Mouse (Mus musculus) ES-CJ7 (cell line): ENCODE results near the gene Maml3.

ENCODE experiments used
- DNase-seq: peaks from one replicate; pipeline ENCODE4 v3.0.0; 2011; ENCODE audit warnings: low read depth, low spot score

Maml3 gene

DNA sequence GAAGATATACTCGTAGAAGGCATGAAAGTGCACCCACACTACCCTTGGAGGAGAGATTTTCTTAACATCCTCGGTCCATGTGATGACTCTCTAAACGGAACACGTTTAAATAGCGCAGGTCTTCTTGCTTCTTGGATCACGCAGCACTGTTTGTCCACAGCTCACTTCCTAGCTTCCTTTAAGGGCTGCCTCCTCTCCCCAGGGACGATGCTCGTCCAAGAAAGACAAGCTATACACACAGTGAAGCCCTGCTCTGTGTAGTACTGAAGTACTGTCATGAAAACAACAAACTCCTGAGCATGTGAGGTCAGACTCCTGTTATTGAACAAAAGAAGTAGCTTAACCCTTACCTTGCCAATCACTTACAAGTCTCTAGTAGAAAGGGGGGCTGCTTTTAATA, 192.7 kb downstream of the Maml3 start:
- no peak for DNase-seq

DNA sequence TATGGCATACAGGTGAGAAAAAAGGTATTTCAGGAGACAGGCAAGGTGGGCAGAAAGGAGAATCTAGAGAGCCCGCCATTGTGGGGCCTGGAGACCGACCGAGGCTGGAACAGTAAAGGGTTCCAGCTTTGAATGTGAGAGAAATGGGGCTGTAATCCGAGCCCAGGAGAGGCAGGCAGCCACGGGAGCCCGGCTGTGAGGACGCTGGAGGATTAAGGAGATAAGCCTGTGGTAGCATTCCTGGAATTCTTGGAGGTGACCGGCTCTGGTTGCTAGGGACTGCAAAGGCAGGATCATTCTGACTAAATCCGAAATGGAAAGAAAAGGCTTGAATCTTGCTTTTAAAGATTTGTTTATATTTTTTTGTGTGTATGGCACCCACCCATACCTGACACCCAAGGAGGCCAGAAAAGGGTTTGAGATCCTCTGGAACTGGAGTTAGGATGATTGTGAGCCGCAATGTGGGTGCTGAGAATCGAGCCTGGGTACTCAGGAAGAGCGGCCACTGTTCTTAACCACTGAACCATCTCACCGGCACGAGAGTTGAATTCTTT, 196.4 kb downstream of the Maml3 start:
- DNase-seq: peak; percentile 56

DNA sequence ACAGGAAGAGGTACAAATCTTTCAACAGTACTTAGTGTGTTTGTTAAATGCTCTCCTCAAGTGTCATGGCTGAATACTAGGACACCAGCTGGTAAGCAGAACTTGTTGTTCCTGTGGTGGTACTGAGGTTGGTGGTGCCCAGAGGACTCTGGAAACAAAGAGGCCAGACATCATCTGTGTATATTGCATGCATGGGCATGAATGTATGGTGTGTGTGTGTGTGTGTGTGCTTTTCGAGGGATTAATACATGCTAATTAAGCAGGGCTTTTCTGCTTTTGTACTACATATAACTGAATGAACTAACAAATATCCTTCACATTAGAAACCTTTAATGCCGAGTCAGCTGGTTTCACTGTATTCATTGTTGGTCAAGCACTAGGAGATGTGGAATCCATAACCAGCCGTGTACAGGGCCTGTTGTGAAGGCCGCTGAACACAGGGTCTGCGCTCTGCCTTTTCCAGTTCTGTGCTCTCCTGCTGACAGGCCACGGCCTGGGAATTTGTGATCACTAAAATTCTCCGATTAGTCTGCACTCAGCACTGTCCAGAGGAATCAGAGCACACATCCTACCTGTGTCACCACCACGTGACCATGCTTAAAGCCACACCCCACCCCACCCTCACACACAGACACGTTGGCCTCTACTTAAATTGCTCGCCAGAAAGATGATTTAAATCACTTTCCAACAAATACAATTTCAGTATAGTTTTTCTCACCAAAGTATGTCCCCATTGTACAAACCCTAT, 197.6 kb downstream of the Maml3 start:
- DNase-seq: no peak

DNA sequence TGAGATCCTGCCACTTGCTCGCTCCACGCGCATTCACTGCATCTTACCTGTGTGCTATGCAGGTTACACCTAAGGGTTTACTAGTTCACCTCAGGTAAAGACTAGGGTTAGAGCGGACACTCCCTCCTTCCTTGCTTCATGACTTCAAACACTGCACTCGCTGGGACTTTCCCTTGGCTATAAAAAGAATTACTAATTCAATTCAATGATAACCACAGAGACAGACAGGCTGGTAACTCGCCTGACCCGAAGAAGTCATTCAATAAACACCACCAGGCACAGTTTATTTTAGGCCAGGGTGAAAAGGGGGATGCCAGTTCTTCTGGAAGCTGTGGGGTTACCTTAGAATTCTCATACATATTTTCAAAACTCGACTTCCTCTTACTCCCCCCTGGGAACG, 199.0 kb downstream of the Maml3 start:
- DNase-seq: no peak

DNA sequence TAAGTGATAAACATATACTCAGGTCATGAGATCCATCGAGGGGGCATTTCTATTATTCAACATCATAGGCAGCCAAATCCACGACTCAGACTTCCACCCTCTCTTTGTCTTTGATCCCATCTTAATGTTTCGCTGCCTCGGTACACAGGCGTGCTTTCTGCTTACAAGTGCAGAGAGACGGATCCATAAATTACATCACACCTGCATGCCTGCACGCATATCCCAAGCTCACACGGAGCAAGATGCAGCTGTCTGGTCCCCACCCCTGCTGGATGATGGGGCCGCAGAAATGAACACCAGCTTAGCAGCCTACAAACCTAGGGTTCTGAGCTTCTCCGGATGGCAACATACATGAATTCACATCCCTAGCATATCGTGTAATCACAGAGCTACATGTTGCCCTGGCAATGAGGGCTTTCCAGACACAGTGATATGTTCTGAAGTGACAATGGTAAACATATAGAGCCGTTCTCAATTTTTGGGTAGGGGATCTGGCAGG, 200.5 kb downstream of the Maml3 start:
- DNase-seq: no peak

DNA sequence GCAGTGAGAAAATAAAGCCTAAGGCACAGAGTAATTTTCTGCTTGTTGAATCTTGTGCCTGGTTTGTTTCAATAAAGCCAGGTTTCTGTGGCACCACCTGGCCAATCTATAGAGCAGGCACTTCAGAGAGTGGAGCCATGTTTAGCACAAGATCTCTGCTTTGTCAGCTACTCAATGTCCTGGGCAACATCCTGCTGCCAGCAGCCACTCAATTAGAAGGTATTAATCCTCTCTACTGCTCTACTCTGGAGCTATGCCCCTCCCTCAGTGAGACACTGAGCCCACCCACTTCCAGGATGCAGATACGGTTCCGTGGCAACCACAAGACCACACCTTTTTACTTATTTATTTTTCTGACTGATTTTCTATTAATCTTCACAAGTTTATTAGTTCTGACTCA, 203.7 kb downstream of the Maml3 start:
- no peak for DNase-seq

DNA sequence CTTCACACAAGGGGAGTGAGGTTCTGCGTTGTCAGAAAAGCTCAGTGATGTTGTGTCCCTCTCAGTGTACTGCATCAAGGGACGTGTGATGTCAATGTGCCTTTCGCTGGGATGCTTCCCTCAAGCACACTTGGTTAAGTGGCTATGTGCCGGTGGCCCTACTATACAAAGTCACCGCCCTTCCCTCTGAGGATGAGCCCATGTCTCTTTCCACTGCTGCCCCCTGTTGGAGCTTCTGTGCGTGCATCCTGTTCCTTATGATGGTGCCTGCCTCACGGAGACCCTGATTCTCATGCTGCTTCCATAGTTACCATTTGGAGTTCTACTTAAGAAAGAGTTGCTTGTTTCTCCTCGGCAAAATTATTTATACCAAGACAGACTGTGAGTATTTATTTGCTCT, 210.4 kb downstream of the Maml3 start:
- peak; percentile 32 for DNase-seq

DNA sequence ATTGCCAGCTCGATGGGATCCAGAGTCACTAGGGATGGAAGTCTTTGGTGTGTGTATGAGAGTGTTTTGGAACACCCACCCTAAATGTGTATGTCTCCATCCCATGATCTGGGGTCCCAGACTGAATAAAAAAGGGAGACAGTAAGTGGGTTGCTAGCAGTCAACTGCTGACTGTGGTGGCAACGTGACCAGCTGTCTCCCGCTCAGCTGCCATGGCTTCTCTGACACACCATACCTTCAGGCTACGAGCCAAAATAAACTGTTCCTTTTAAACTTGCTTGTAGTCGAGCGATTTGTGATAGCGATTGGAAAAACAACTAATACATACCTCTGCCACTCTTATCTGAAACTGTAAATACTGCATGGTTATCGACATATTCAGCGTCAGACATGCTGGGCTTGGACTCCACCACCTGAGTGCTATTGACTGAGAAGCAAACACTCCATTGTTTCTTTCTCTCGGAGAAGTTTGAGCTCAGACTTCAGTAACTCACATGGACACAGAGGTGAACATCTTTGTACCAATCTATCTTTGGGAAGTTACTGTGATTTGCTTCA, 213.2 kb downstream of the Maml3 start:
- DNase-seq: no peak

DNA sequence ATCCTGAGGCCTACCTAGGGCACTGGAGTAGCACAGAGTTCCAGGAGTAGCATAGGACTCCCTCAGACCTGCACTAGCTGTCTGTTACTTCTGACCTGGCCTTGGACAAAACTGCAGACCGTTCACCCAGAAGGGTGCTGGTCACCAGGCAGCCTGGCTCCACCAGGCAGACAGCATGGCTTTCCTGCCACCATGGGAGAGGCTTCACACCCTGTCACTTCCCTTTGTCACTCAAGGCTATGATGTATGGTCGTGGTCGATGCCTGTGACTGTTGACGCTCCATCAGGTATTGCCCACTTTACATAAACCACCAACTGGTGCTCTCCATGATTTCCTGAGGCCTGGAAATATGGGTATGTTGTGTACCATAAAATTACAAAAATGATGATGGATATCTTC, 214.7 kb downstream of the Maml3 start:
- no peak for DNase-seq

DNA sequence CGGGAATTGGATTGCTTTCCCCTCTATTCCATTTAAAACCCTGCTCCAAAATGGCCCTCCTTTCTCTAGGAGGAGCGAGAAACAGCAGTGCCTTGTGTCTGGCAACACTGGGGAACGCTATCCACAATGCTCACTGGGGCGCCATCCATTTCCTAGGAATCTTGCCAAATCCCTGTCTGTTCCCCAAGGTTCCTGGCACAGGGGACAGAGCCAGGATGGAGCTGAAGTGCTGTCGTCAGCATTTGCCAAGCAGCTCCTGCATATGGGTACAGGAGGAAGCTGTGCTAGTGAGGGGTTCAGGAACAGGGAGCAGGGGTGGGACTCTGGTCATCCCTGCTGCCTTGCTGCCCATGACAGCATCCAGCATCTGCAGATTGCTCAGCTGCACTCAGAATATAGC, 215.1 kb downstream of the Maml3 start:
- no peak for DNase-seq

DNA sequence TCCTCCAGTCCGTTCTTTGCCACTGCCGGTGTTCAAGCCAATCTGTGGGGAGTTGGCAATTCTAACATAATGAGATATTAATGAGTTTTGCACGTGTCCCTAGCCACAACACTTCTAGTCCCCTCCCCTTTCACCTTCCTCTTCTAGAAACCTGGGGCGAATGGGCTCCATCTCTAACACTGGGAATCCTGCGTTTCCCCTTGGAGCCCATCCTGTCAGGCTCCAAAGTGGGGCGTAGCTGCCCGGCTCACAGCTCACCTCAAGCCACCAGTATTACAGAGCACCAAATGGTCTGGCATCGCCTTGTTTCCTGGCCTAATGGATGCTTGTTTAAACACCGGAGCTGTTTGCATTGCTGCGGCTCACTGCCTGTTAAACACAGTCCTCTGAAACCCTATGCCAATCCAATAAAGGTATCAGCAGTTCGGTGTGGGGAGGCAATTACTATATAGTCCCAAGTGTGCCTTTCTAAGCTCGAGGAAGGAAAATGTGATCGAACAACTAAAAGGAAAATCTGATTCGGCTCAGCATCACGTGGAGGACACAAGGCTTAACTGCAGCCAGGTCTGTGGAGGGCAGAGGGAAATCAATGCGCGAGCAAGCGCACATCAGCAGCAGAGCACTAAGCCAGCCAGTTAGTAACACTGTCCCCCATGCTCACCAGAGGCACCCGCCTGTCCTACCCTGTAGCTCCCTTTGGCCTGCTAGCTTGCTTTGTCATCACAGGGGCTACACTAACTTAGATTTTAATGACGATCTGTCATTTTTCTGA, 216.0 kb downstream of the Maml3 start:
- DNase-seq: no peak

DNA sequence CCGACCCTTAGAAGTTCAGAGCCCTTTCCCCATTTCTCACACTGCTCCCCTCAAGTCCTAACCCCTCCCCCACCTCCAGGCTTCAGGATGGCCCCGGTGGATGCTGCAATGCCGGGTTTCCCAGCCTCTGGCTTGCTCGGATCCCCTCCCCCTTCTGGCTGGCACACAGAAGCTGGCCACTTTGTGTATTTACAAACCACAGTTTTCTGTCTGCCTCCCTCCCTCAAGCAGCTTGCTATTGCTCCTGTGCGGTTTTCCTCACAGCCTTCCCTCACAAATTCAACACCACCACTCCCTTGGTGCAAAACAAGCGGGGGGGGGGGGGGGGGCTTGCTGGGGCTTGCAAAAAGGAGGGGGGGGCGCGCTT, 216.6 kb downstream of the Maml3 start:
- DNase-seq: peak; percentile 7

DNA sequence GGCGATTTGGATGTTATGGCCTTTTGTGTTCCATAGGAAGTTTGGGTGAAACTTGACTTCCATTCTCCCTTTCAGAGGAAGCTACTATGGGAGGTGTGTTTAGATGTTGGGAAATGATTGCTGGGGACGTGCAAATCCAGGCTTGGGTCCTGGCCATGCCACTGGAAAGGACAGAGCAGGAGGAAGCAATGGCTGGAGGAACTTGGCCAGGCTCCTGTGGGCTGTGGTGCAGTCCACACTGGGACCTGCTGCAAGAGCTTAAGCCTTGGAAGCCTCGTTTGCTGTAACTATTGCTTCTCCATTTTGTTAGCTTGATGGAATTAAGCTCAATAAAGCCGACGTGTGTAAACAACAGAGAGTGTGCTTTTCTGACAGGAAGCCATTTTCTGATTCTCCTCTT, 219.0 kb downstream of the Maml3 start:
- DNase-seq: no peak

DNA sequence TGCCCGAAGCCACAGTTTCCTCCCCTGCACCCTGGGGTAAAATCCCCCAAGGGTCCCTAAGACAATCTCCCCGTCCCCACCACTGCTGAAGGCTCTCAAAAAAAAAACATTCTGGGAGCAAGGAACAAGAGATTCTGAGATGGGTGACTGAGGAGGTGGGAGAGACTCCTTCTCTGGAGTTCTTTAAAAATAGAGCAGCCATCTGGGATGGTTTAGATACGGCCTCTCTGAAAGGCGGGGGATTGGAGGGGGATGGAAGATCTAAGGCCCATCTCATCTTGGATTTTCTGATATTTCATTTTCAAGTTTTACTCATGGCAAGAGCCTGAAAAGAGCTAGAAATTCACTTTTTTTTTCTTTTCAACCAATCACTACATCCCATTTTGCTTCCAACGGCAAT, 219.4 kb downstream of the Maml3 start:
- no peak for DNase-seq

DNA sequence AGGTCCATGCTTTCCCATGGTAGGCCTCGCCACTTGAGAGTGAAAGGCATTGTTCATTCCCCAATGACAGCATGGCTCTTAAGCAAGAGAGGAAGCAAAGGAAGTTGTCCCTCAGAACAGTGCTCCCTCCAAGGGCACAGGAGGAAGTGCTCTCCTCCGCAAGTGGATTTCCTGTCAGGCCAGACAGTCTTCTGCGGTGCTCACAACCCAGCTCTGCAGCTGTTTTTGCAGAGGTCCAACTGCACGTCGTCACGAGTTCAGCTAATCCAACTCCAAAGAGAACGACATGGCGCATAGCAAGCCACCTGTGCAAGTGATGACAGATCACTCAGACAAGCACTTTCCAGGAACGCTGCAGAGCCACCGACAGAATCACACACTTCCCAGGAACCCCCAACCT, 222.9 kb downstream of the Maml3 start:
- no peak for DNase-seq

DNA sequence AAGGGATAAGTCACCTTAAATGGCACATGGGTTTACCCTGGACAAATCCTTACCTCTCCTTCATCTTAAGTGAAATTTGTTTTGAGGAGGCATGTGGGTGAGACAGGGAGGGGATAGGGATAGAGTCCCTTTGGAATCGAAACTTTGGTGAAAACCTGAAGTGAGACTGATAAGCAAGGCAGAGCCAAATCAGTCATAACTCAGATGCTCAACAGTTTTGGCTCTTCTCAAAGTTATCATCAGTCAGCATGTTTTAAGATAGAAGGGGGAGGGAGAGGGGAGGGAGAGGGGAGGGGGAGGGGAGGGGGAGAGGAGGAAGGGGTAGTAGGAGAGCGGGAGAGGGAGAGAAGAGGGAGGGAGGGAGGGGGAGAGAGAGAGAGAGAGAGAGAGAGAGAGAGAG, 223.5 kb downstream of the Maml3 start:
- no peak for DNase-seq

DNA sequence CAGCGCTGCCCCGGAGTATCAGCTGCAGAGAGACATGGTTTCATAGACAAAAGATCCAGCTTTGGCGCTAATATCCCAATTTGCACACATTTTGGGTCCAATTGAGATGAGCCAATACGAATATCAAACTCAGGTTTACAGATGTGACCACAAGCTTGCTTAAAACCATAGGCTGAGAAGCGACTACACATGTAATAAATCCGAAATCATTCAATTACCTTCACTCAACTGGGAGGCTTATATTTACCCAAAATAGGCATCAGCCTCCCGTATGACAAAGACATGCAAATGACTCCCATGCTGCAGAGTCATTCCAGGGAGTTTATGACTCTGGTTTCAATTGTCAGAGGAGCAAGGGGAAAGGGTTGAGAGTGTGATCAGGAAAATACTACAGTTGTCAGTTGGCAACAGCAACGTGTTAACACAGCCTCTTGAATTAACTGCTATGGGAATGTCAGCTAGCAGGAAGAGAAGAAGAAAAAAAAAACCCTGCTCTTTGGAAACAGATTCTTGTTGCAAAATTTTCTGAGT, 224.3 kb downstream of the Maml3 start:
- DNase-seq: no peak

DNA sequence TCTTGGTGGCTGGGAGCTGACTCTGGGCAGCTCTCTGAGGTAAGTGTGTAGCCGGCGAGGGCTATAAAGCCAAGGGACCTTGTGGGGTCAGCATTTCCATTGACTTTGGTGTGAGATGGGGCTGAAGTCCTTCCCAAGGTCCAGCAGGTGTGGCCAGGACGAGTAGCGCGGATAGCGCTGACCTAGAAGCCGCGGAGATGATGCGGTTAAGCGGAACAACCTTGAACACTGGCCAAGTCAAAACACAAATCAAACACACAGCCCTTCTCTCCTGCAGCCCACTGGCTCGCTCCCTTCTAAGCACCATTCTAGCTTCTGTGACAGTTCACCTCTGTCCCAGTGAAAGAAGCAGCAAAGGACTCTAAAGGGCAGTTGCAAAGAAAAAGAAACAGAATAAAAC, 225.7 kb downstream of the Maml3 start:
- no peak for DNase-seq

DNA sequence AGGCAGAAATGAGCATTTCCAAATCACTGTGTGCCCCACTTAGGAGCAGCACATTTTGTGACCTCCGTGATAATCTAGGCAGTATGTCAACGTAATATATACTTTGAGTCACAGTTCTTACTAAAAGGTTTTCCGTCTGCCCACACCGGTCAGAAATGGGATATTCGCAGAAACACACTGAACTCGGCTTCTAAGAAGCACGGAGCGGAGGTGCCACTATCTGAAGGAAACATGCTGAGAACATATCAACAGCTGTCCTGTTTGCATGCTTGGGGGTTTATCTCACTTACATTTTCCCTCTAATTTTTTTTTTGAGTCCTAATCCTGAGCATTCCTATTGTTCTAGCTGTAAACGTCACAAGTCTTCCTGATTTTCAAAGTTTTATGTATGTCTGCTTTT, 226.3 kb downstream of the Maml3 start:
- no peak for DNase-seq

DNA sequence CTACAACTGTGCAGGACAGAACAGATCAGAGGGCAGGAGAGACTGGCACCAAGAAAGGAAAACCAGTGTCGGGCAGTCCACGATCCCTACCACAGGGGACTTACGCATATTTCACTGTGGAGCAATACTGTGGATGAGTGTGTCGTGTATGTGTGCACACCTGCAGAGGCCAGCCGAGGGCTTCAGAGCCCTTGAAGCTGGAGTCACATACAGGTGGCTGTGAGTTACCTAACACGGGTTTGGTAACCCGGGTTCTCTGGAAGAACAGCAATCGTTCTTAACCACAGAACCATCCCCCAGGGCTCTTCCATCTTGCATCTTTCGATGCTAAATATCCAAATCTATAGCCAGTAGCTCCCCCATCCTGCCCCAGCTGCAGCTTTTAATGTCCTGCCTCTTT, 228.1 kb downstream of the Maml3 start:
- no peak for DNase-seq

DNA sequence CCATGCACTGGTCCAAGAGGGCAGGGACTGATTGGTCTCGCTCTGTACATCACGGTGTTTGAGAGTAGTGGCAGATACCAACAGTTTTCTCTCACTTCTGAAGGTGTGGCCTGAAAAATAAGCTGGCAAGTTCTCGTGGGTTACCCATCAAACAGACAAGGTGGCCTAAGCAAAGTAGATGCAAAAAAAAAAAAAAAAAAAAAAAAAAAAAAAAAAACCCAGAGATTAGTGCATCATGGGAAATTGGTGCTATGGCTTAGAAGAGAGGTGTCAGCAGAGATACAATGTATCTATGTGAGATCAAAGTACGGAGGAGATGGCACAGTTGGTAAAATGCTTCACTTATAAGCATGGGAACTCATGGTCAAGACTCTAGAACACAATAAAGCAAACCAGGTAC, 229.2 kb downstream of the Maml3 start:
- DNase-seq: no peak

DNA sequence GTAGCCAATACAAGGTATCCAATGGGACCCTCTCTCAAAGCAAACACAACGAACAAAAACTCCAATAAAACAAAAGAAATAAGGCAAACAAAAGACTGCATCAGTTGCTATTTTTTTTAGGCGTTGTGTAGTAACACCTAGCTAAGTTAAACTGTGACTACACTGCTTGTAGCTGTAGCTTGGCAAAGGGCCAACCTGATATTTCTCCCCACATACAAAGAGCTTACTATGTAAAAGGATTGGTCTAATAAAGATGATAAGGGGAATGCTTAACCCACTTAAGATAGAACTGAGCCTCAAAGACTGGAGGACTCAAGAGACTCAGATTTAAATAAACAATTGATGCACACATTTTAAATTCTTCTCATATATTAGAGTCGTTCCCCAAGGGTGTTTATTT, 230.6 kb downstream of the Maml3 start:
- DNase-seq: no peak
